Mouse (Mus musculus) gastrocnemius, postnatal 14 days (tissue): ENCODE data around the gene Olfr1090. TPM values are rescaled to one million over a fixed set of nuclear protein-coding genes. Genes with fewer than 3 reads are reported as not detected.

ENCODE experiments used
- DNase-seq: peaks from one replicate; pipeline ENCODE4 v3.0.0; 2021; ENCODE audit warnings: mixed read lengths
- intact Hi-C: fragments of 180-260 bp; cut with DNase I; formaldehyde crosslinking; loops from one replicate; pipeline ENCODE4 v1.15.1; 2025; ENCODE audit warnings: low total_unique reads
- long read RNA-seq, 2 experiments: library from polyadenylated mRNA; stranded (forward); transcript quantifications; one replicate each; pipeline ENCODE4 v2.0.0; 2021
- total RNA-seq, 2 experiments: library from RNA; stranded (reverse); gene quantifications; 2 replicates each; pipeline ENCODE4 v1.2.3; 2021

The Olfr1090 gene
- not detected for total RNA-seq
- long read RNA-seq, experiment 1 = 0 reads
- long read RNA-seq, experiment 2 = 0 reads

DNA sequence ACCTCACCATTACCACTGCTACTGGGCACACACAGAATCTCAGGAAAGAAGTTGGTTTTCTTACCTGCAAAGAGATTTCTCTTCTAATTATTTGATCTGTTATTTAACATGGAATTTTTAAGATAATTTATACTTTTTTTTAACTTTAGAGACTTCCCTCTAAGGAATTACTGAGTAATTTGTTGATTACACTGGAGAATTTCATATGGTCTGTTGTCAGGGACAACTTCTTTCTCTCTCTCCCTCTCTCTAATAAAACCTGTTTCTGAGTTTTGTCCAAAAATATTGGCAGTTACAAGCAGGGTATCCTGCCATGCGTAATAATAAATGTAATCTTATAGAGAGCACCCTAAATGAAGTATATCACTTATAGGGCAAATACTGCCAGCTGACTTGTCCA lies at the start of gene Olfr1090:
Gene Olfr1090 (minus strand): TSS at position 101 of the 400 bp plus-strand sequence.
- no peak for DNase-seq
- intact Hi-C loops = no loop called here

DNA sequence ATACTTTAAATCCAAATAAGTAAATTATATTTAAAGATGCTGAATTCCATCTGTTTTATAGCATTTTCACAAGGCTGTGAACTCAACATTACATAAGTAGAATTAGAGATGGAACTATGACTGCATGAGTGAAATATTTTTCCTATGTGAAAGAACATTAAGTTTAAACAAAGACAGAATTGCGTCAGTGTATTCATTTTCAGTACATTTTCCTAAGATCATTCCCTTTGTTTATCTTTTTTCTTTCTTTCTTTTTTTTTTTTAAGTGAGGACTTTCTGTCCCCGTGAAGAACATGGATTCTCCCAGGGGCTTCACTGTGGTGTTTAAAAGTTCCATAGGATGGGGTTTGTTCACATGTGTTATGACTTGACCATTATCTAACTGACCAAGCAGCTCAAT lies 23.4 kb upstream of the Olfr1090 start, which contains the start of gene Olfr1093:
Gene Olfr1093 (plus strand): TSS at position 301 of the 400 bp plus-strand sequence.
- intact Hi-C loops = no loop called here
- no peak for DNase-seq

GRCm38 (mm10) chr2:86761050-86761449 lies 2.3 kb upstream of the Olfr1090 start:
- intact Hi-C loops = no loop called here
- DNase-seq = no peak

DNA sequence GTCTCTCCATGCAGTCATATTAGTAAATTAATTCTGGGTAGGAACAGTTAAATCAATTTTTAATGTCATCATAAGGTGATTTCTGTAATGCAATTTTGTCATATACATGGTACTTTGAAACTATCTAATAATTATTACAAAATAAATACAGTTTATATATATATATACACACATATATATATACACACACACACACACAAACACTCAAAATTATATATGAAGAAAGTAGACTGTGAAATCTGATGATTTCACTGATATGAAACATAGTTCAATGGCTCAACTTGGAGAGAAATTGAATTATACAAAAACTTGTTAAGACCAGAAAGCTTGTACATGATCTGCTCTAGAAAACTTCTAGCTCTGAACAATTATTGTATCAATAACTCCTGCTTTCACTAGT lies 25.2 kb downstream of the Olfr1090 start, which contains the start of gene Olfr1089:
Gene Olfr1089 (minus strand): TSS at position 101 of the 400 bp plus-strand sequence.
- DNase-seq = no peak
- intact Hi-C loops = no loop called here

Other genes with a start within 250 kb of the Olfr1090 start
- not detected for gene Olfr1079, start 216.5 kb downstream of the Olfr1090 start, total RNA-seq
- gene Olfr1080, start 200.8 kb downstream of the Olfr1090 start, total RNA-seq = not detected
- not detected for gene Olfr1082, start 160.0 kb downstream of the Olfr1090 start, total RNA-seq
- gene Olfr1084, start 119.3 kb downstream of the Olfr1090 start, total RNA-seq = not detected
- gene Olfr1085, start 97.0 kb downstream of the Olfr1090 start, total RNA-seq = not detected
- not detected for gene Olfr1086, start 78.9 kb downstream of the Olfr1090 start, total RNA-seq
- gene Olfr1087, start 60.6 kb downstream of the Olfr1090 start, total RNA-seq = not detected
- gene Olfr1089, start 25.3 kb downstream of the Olfr1090 start, total RNA-seq = not detected
- not detected for gene Olfr1093, start 23.5 kb upstream of the Olfr1090 start, total RNA-seq
- gene Olfr141, start 51.0 kb upstream of the Olfr1090 start, total RNA-seq = not detected
- not detected for gene Olfr1094, start 65.7 kb upstream of the Olfr1090 start, total RNA-seq
- not detected for gene Olfr1095, start 92.7 kb upstream of the Olfr1090 start, total RNA-seq
- gene Gm13723, start 115.8 kb upstream of the Olfr1090 start, total RNA-seq = not detected
- not detected for gene Olfr1097, start 133.2 kb upstream of the Olfr1090 start, total RNA-seq
- not detected for gene Olfr1098, start 165.6 kb upstream of the Olfr1090 start, total RNA-seq
- gene Olfr1099, start 201.7 kb upstream of the Olfr1090 start, total RNA-seq = not detected
- not detected for gene Olfr1100, start 221.0 kb upstream of the Olfr1090 start, total RNA-seq
- not detected for gene Olfr1101, start 232.2 kb upstream of the Olfr1090 start, total RNA-seq
- not detected for gene Olfr1102, start 239.4 kb upstream of the Olfr1090 start, total RNA-seq